Mouse (Mus musculus) heart, postnatal 0 days (tissue): ENCODE results near the gene Ccin. TPM values are rescaled to one million over a fixed set of nuclear protein-coding genes. Genes with fewer than 3 reads are reported as not detected.

ENCODE experiments used
- ATAC-seq: fragments of 200-750 bp; cut with Nextera tagmentation; 2 replicates; pipeline ENCODE4 v1.8.0; 2017; ENCODE audit warnings: low read depth, moderate number of reproducible peaks, moderate library complexity; ENCODE audit not compliant: insufficient read depth
- DNase-seq: peaks from one replicate; pipeline ENCODE4 v3.0.0-alpha.2; 2016; ENCODE audit warnings: low spot score
- H3K27ac ChIP-seq: fragments of 300-500 bp; sonication (generic); 2 replicates; pipeline ENCODE4 v1.5.1; 2014; ENCODE audit warnings: low read depth, mild to moderate bottlenecking
- H3K27me3 ChIP-seq: fragments of 300-500 bp; sonication (generic); 2 replicates; pipeline ENCODE4 v1.6.1; 2014; ENCODE audit warnings: low read length, mixed read lengths; ENCODE audit not compliant: control insufficient read depth, insufficient read depth
- H3K36me3 ChIP-seq: fragments of 300-500 bp; sonication (generic); replicated peaks from 2 replicates; pipeline ENCODE4 v1.6.1; 2014; ENCODE audit warnings: low read length, mixed read lengths; ENCODE audit not compliant: control insufficient read depth, insufficient read depth
- H3K4me1 ChIP-seq: fragments of 300-500 bp; sonication (generic); 2 replicates; pipeline ENCODE4 v1.6.1; 2014; ENCODE audit warnings: antibody characterized with exemption; ENCODE audit not compliant: control insufficient read depth, insufficient read depth
- H3K4me2 ChIP-seq: fragments of 300-500 bp; sonication (generic); 2 replicates; pipeline ENCODE4 v1.6.1; 2014; ENCODE audit warnings: low read depth, mild to moderate bottlenecking, low read length, moderate library complexity
- H3K4me3 ChIP-seq: fragments of 300-500 bp; sonication (generic); 2 replicates; pipeline ENCODE4 v1.5.1; 2014; ENCODE audit warnings: low read depth, low read length
- H3K9ac ChIP-seq: fragments of 300-500 bp; sonication (generic); replicated peaks from 2 replicates; pipeline ENCODE4 v1.6.1; 2014; ENCODE audit warnings: low read depth, low read length, mixed read lengths
- H3K9me3 ChIP-seq: fragments of 300-500 bp; sonication (generic); replicated peaks from 2 replicates; pipeline ENCODE4 v1.6.1; 2016; ENCODE audit warnings: low read length; ENCODE audit not compliant: control insufficient read depth
- CTCF ChIP-seq: IDR thresholded peaks from 2 replicates; pipeline ENCODE4 v1.5.1; 2016; ENCODE audit warnings: antibody characterized with exemption, control low read depth, low read depth
- EP300 ChIP-seq: IDR thresholded peaks from 2 replicates; pipeline ENCODE4 v1.6.1; 2016; ENCODE audit warnings: antibody characterized with exemption, low read depth
- WGBS: fragments of 180-500 bp; shearing (Covaris S2); extraction: QIAGEN DNeasy Blood & Tissue Kit; methylation state at CpG from one replicate; pipeline ENCODE4 v1.1.7; 2014; 5-methylcytosine and 5-hydroxymethylcytosine counted together
- polyA plus RNA-seq: library from polyadenylated mRNA; unstranded; fragments of >200 nt; fragmentation: Nextera tagmentation; extraction: Ambion mirVana; gene quantifications from 2 replicates; pipeline ENCODE4 v1.2.1, GENCODE M21; 2015
- total RNA-seq: library from RNA; depleted of rRNA; stranded (reverse); fragments of >200 nt; gene quantifications from 2 replicates; pipeline ENCODE4 v1.2.3, GENCODE M21; 2014; ENCODE audit warnings: low replicate concordance; rRNA removed

Ccin gene
- total RNA-seq (not detected in 2 replicates), polyA plus RNA-seq (not detected in 2 replicates)

- ATAC-seq (no peak), DNase-seq (no peak)
- peaks cover 18% of the 10 kb centered on the region; the same call in 1 of the 2 replicates for H3K4me1 ChIP-seq
- H3K27ac ChIP-seq, result peak within 1 kb of the TSS; percentile 16; the same call in 1 of the 2 replicates
- no peaks in the 10 kb centered on the region for H3K36me3 ChIP-seq
- peak within 1 kb of the TSS; percentile 35 for H3K4me3 ChIP-seq
- 63% methylated on average over 11 of the region's 11 CpGs for WGBS
- TF ChIP-seq CTCF (no peak), EP300 (no peak)
- no peak within 1 kb of the TSS; the same call in 1 of the 2 replicates for H3K9ac ChIP-seq
- peak within 1 kb of the TSS; percentile 68 for H3K4me2 ChIP-seq
- H3K27me3 ChIP-seq, result 0 out of 2 replicates have a peak, but pooled peaks cover 2% of the 10 kb centered on the region
- H3K9me3 ChIP-seq, result no peaks in the 10 kb centered on the region
Measured at GRCm38 (mm10) chr4:43983181-43983580, at the start of gene Ccin. Ccin (plus strand) TSS chr4:43983483.

GRCm38 (mm10) chr4:43936186-43936585 is 47.1 kb upstream of the Ccin start:
- no peak overlapping the region for H3K4me3 ChIP-seq
- WGBS, result 77% methylated on average over 4 of the region's 4 CpGs
- H3K36me3 ChIP-seq, result peaks cover 16% of the 10 kb centered on the region

GRCm38 (mm10) chr4:43936749-43937674 is 46.3 kb upstream of the Ccin start:
- DNase-seq, result no peak
- no peaks in the 10 kb centered on the region for H3K27me3 ChIP-seq
- TF ChIP-seq EP300, result no peak
- TF ChIP-seq CTCF, result no peak
- H3K36me3 ChIP-seq, result peaks cover 20% of the 10 kb centered on the region; the same call in 1 of the 2 replicates
- no peak for ATAC-seq
- no peak overlapping the region for H3K27ac ChIP-seq
- no peaks in the 10 kb centered on the region for H3K9me3 ChIP-seq
- 70% methylated on average over 14 of the region's 14 CpGs for WGBS
- no peaks in the 10 kb centered on the region for H3K4me1 ChIP-seq
- no peak overlapping the region for H3K4me3 ChIP-seq
- H3K9ac ChIP-seq, result no peak overlapping the region
- no peak overlapping the region for H3K4me2 ChIP-seq

More at GRCm38 (mm10) chr4:43936186-43936585, 47.1 kb upstream of the Ccin start:
- Histone ChIP-seq H3K4me1 (no peaks in the 10 kb centered on the region), H3K4me2 (no peak overlapping the region), H3K27me3 (no peaks in the 10 kb centered on the region), H3K9me3 (no peaks in the 10 kb centered on the region), H3K9ac (no peak overlapping the region), H3K27ac (no peak overlapping the region)
- no peak for DNase-seq
- no peak for ATAC-seq
- TF ChIP-seq EP300, result no peak
- no peak for TF ChIP-seq CTCF

GRCm38 (mm10) chr4:43941315-43941714 is 42.0 kb upstream of the Ccin start:
- 85% methylated on average over 5 of the region's 5 CpGs for WGBS
- DNase-seq (no peak), ATAC-seq (no peak)
- Histone ChIP-seq H3K27me3 (no peaks in the 10 kb centered on the region), H3K4me3 (no peak overlapping the region), H3K27ac (no peak overlapping the region), H3K4me2 (no peak overlapping the region), H3K36me3 (peaks cover 20% of the 10 kb centered on the region), H3K9ac (no peak overlapping the region), H3K9me3 (no peaks in the 10 kb centered on the region), H3K4me1 (no peaks in the 10 kb centered on the region)
- no peak for TF ChIP-seq CTCF
- no peak for TF ChIP-seq EP300

GRCm38 (mm10) chr4:43942421-43942820 is 40.9 kb upstream of the Ccin start:
- no peak overlapping the region for H3K4me3 ChIP-seq
- no peak for DNase-seq
- 89% methylated on average over 8 of the region's 8 CpGs for WGBS
- peaks cover 20% of the 10 kb centered on the region for H3K36me3 ChIP-seq
- TF ChIP-seq CTCF (no peak), EP300 (no peak)
- H3K4me1 ChIP-seq, result no peaks in the 10 kb centered on the region
- no peaks in the 10 kb centered on the region for H3K9me3 ChIP-seq
- H3K27me3 ChIP-seq, result no peaks in the 10 kb centered on the region
- H3K4me2 ChIP-seq, result no peak overlapping the region
- ATAC-seq, result no peak
- H3K9ac ChIP-seq, result no peak overlapping the region
- no peak overlapping the region for H3K27ac ChIP-seq
